Mouse (Mus musculus): Measurements from ENCODE around the gene Pigb.

- no peak for TF ChIP-seq TAL1 (IDR thresholded peaks at IDR 0.05; ENCODE audit: low read length)
- no peak for TF ChIP-seq GATA1 (IDR thresholded peaks at IDR 0.05; ENCODE audit: low read length)
These were observed 48.8 kb downstream of the Pigb start for GRCm38 (mm10) chr9:72991420-72991819.

Measured in erythroblast, embryonic 14.5 days (primary cell).